Mouse (Mus musculus) heart, embryonic 10.5 days (tissue): ENCODE results near the gene Nbas. TPM values are rescaled to one million over a fixed set of nuclear protein-coding genes. Genes with fewer than 3 reads are reported as not detected.

Source experiments
- DNase-seq: peaks from one replicate; pipeline ENCODE4 v3.0.0-alpha.2; 2017; ENCODE audit warnings: low spot score
- H3K27ac ChIP-seq: fragments of 300-500 bp; sonication (generic); 2 replicates; pipeline ENCODE4 v1.5.1; 2016; ENCODE audit warnings: mild to moderate bottlenecking
- H3K27me3 ChIP-seq: fragments of 300-500 bp; sonication (generic); 2 replicates; pipeline ENCODE4 v1.6.1; 2016; ENCODE audit warnings: mild to moderate bottlenecking; ENCODE audit not compliant: poor library complexity, insufficient read depth, severe bottlenecking
- H3K36me3 ChIP-seq: fragments of 300-500 bp; sonication (generic); 2 replicates; pipeline ENCODE4 v1.6.1; 2016; ENCODE audit warnings: mild to moderate bottlenecking, moderate library complexity
- H3K4me1 ChIP-seq: fragments of 300-500 bp; sonication (generic); 2 replicates; pipeline ENCODE4 v1.6.1; 2016; ENCODE audit warnings: mild to moderate bottlenecking
- H3K4me3 ChIP-seq: fragments of 300-500 bp; sonication (generic); 2 replicates; pipeline ENCODE4 v1.5.1; 2016; ENCODE audit warnings: mild to moderate bottlenecking, moderate library complexity
- H3K9me3 ChIP-seq: fragments of 300-500 bp; sonication (generic); 2 replicates; pipeline ENCODE4 v1.6.1; 2016; ENCODE audit warnings: mild to moderate bottlenecking, moderate library complexity
- WGBS: fragments of 180-500 bp; shearing (Covaris S2); methylation state at CpG from one replicate; pipeline ENCODE4 v1.1.7; 2016; 5-methylcytosine and 5-hydroxymethylcytosine counted together
- polyA plus RNA-seq: library from polyadenylated mRNA; unstranded; fragments of >200 nt; fragmentation: Nextera tagmentation; extraction: Ambion mirVana; gene quantifications from 2 replicates; pipeline ENCODE4 v1.2.1, GENCODE M21; 2016

Gene Nbas
- polyA plus RNA-seq, 1 experiment from 2014 or later = 10.2 TPM

GRCm38 (mm10) chr12:13444653-13445431 lies 175.9 kb downstream of the Nbas start:
- H3K36me3 ChIP-seq = no peaks in the 10 kb centered on the region
- 78% methylated on average over 4 of the region's 4 CpGs for WGBS
- H3K27me3 ChIP-seq = no peaks in the 10 kb centered on the region
- no peak overlapping the region for H3K27ac ChIP-seq
- no peaks in the 10 kb centered on the region for H3K9me3 ChIP-seq
- H3K4me3 ChIP-seq = no peak overlapping the region
- peaks cover 3% of the 10 kb centered on the region; the same call in 1 of the 2 replicates for H3K4me1 ChIP-seq
- no peak for DNase-seq

- 75% methylated on average over 2 of the region's 2 CpGs for WGBS
- no peak for DNase-seq
- no peaks in the 10 kb centered on the region for H3K36me3 ChIP-seq
- no peak overlapping the region for H3K4me3 ChIP-seq
- no peak overlapping the region for H3K27ac ChIP-seq
- H3K9me3 ChIP-seq = no peaks in the 10 kb centered on the region
- H3K27me3 ChIP-seq = no peaks in the 10 kb centered on the region
- peaks cover 3% of the 10 kb centered on the region; the same call in 1 of the 2 replicates for H3K4me1 ChIP-seq
Measured at GRCm38 (mm10) chr12:13445486-13446065, 176.6 kb downstream of the Nbas start.

GRCm38 (mm10) chr12:13448916-13449315 lies 180.0 kb downstream of the Nbas start:
- Histone ChIP-seq H3K4me3 (no peak overlapping the region), H3K36me3 (no peaks in the 10 kb centered on the region), H3K9me3 (no peaks in the 10 kb centered on the region), H3K27me3 (no peaks in the 10 kb centered on the region), H3K27ac (no peak overlapping the region), H3K4me1 (peaks cover 3% of the 10 kb centered on the region; the same call in 1 of the 2 replicates)
- 82% methylated on average over 2 of the region's 2 CpGs for WGBS
- no peak for DNase-seq

- WGBS = 78% methylated on average over 2 of the region's 2 CpGs
- H3K9me3 ChIP-seq = no peaks in the 10 kb centered on the region
- no peak for DNase-seq
- no peaks in the 10 kb centered on the region for H3K27me3 ChIP-seq
- H3K36me3 ChIP-seq = no peaks in the 10 kb centered on the region
- H3K4me3 ChIP-seq = no peak overlapping the region
- H3K27ac ChIP-seq = no peak overlapping the region
- no peaks in the 10 kb centered on the region for H3K4me1 ChIP-seq
Measured at GRCm38 (mm10) chr12:13452050-13452449, 183.1 kb downstream of the Nbas start.

- no peak overlapping the region for H3K27ac ChIP-seq
- no peaks in the 10 kb centered on the region for H3K36me3 ChIP-seq
- no peak overlapping the region for H3K4me3 ChIP-seq
- DNase-seq = no peak
- no peaks in the 10 kb centered on the region for H3K27me3 ChIP-seq
- H3K9me3 ChIP-seq = no peaks in the 10 kb centered on the region
- 86% methylated on average over 6 of the region's 6 CpGs for WGBS
- H3K4me1 ChIP-seq = peaks cover 12% of the 10 kb centered on the region; the same call in 1 of the 2 replicates
Measured at GRCm38 (mm10) chr12:13460223-13460853, 191.4 kb downstream of the Nbas start.

GRCm38 (mm10) chr12:13461558-13462153 lies 192.7 kb downstream of the Nbas start:
- no peaks in the 10 kb centered on the region for H3K9me3 ChIP-seq
- H3K4me1 ChIP-seq = peaks cover 12% of the 10 kb centered on the region; the same call in 1 of the 2 replicates
- H3K27ac ChIP-seq = no peak overlapping the region
- no peaks in the 10 kb centered on the region for H3K27me3 ChIP-seq
- 67% methylated on average over 9 of the region's 9 CpGs for WGBS
- H3K4me3 ChIP-seq = no peak overlapping the region
- DNase-seq = no peak
- no peaks in the 10 kb centered on the region for H3K36me3 ChIP-seq

- Histone ChIP-seq H3K9me3 (no peaks in the 10 kb centered on the region), H3K4me1 (peaks cover 12% of the 10 kb centered on the region; the same call in 1 of the 2 replicates), H3K4me3 (no peak overlapping the region), H3K27ac (no peak overlapping the region), H3K27me3 (no peaks in the 10 kb centered on the region), H3K36me3 (no peaks in the 10 kb centered on the region)
- no peak for DNase-seq
- 87% methylated on average over 6 of the region's 6 CpGs for WGBS
Measured at GRCm38 (mm10) chr12:13462397-13462796, 193.5 kb downstream of the Nbas start.

- DNase-seq = no peak
- H3K27ac ChIP-seq = no peak overlapping the region
- 86% methylated on average over 2 of the region's 2 CpGs for WGBS
- H3K9me3 ChIP-seq = no peaks in the 10 kb centered on the region
- H3K4me3 ChIP-seq = no peak overlapping the region
- H3K27me3 ChIP-seq = no peaks in the 10 kb centered on the region
- H3K36me3 ChIP-seq = no peaks in the 10 kb centered on the region
- peaks cover 12% of the 10 kb centered on the region; the same call in 1 of the 2 replicates for H3K4me1 ChIP-seq
Measured at GRCm38 (mm10) chr12:13465554-13465953, 196.6 kb downstream of the Nbas start.

GRCm38 (mm10) chr12:13474881-13475280 lies 205.9 kb downstream of the Nbas start:
- DNase-seq = no peak
- Histone ChIP-seq H3K27ac (no peak overlapping the region), H3K27me3 (no peaks in the 10 kb centered on the region), H3K36me3 (no peaks in the 10 kb centered on the region), H3K4me1 (no peaks in the 10 kb centered on the region), H3K9me3 (no peaks in the 10 kb centered on the region), H3K4me3 (no peak overlapping the region)
- 90% methylated on average over 2 of the region's 2 CpGs for WGBS

GRCm38 (mm10) chr12:13479163-13479562 lies 210.2 kb downstream of the Nbas start:
- Histone ChIP-seq H3K27ac (no peak overlapping the region), H3K27me3 (no peaks in the 10 kb centered on the region), H3K9me3 (no peaks in the 10 kb centered on the region), H3K4me1 (no peaks in the 10 kb centered on the region), H3K4me3 (no peak overlapping the region), H3K36me3 (no peaks in the 10 kb centered on the region)
- no peak for DNase-seq
- 84% methylated on average over 7 of the region's 7 CpGs for WGBS

- no peak overlapping the region for H3K27ac ChIP-seq
- no peaks in the 10 kb centered on the region for H3K36me3 ChIP-seq
- H3K27me3 ChIP-seq = no peaks in the 10 kb centered on the region
- 91% methylated on average over 3 of the region's 3 CpGs for WGBS
- no peaks in the 10 kb centered on the region for H3K4me1 ChIP-seq
- H3K9me3 ChIP-seq = no peaks in the 10 kb centered on the region
- no peak for DNase-seq
- no peak overlapping the region for H3K4me3 ChIP-seq
Measured at GRCm38 (mm10) chr12:13486278-13486677, 217.3 kb downstream of the Nbas start.

GRCm38 (mm10) chr12:13497211-13497610 lies 228.3 kb downstream of the Nbas start:
- no peak overlapping the region for H3K4me3 ChIP-seq
- no peak for DNase-seq
- no peak overlapping the region for H3K27ac ChIP-seq
- H3K36me3 ChIP-seq = no peaks in the 10 kb centered on the region
- no peaks in the 10 kb centered on the region for H3K27me3 ChIP-seq
- no peaks in the 10 kb centered on the region for H3K9me3 ChIP-seq
- WGBS = 81% methylated on average over 6 of the region's 6 CpGs
- H3K4me1 ChIP-seq = no peaks in the 10 kb centered on the region
